Mouse (Mus musculus): Measurements from ENCODE around the gene Nme2. TPM values are rescaled to one million over a fixed set of nuclear protein-coding genes. Genes with fewer than 3 reads are reported as not detected.
"Not testable (repeated sequence)": the region's sequence is repeated elsewhere in the genome, so short reads cannot be mapped to it uniquely, and the experiment has no call there.

The Nme2 gene
- total RNA-seq, 2 experiments from 2014 or later: 72.6 to 83.4 TPM

GRCm38 (mm10) chr11:93929106-93929505 is 27.0 kb downstream of the Nme2 start:
- TF ChIP-seq CTCF (IDR thresholded peaks at IDR 0.05): peak; percentile 40
- no peak for DNase-seq (ENCODE audit: extremely low spot score in 1 of 2, low spot score in 2 of 2)
- intact Hi-C loops (cut with DNase I): no loop called here
- no peak overlapping the region for H3K27ac ChIP-seq
- no peak overlapping the region for H3K4me3 ChIP-seq

GRCm38 (mm10) chr11:93915019-93915418 is 41.0 kb downstream of the Nme2 start:
- DNase-seq (ENCODE audit: extremely low spot score in 1 of 2, low spot score in 2 of 2); intact Hi-C loops (cut with DNase I); H3K27ac ChIP-seq; H3K4me3 ChIP-seq: not testable (repeated sequence)

GRCm38 (mm10) chr11:93911603-93912002 is 44.5 kb downstream of the Nme2 start:
- Histone ChIP-seq H3K27ac (no peak overlapping the region), H3K4me3 (no peak overlapping the region)
- intact Hi-C loops (cut with DNase I): no loop called here
- TF ChIP-seq CTCF (IDR thresholded peaks at IDR 0.05): no peak
- DNase-seq (ENCODE audit: extremely low spot score in 1 of 2, low spot score in 2 of 2): no peak

DNA sequence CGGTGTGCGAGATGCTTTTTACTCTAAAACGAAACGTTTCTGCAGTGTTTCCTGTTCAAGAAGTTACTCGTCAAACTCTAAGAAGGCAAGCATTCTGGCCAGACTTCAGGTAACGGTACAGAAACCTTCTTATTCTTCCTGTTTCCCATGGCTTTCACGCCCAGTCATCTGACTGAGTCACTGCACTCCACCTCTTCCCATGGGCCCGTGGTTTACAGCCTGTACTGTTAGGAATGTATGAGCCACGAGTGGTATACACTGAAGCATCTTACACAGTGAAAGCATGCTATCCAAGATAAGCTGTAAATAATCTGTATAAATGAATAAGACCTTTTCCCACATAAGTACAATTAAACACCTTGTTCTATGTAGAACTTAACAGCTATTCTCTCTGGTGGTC is 47.2 kb downstream of the Nme2 start:
- DNase-seq (ENCODE audit: extremely low spot score in 1 of 2, low spot score in 2 of 2): no peak
- no peak overlapping the region for H3K27ac ChIP-seq
- intact Hi-C loops (cut with DNase I): no loop called here
- TF ChIP-seq CTCF (IDR thresholded peaks at IDR 0.05): no peak
- H3K4me3 ChIP-seq: no peak overlapping the region

DNA sequence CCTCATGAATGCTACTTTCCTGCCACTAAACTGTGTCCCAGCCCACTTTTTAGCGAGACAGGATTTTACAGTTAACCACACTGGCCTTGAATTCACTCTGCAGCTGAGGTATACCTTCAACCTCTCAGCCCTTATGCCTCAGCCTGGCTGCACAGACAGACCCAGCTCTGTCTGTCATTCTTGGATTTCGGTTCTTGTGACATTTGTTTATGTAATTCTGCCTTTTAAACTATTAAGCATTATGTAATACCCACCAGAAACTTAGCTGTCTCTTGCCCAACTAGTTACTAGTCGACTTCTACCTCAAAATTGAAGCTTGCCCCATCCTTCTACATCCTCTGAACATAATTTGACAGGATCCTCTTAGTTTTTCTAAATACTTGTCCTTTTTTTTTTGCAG is 48.2 kb downstream of the Nme2 start:
- no peak overlapping the region for H3K4me3 ChIP-seq
- intact Hi-C loops (cut with DNase I): no loop called here
- no peak overlapping the region for H3K27ac ChIP-seq
- DNase-seq (ENCODE audit: extremely low spot score in 1 of 2, low spot score in 2 of 2): no peak
- no peak for TF ChIP-seq CTCF (IDR thresholded peaks at IDR 0.05)

GRCm38 (mm10) chr11:93906834-93907233 is 49.2 kb downstream of the Nme2 start:
- Histone ChIP-seq H3K4me3 (no peak overlapping the region), H3K27ac (no peak overlapping the region)
- intact Hi-C loops (cut with DNase I): no loop called here
- no peak for DNase-seq (ENCODE audit: extremely low spot score in 1 of 2, low spot score in 2 of 2)
- TF ChIP-seq CTCF (IDR thresholded peaks at IDR 0.05): no peak

Other genes with a start within 250 kb of the Nme2 start
- 10 to 100 TPM; 23.7 to 24.8 TPM for gene Utp18, start 70.5 kb downstream of the Nme2 start, total RNA-seq (2021)
- 10 to 100 TPM; 33.8 to 39.4 TPM for gene Mbtd1, start 70.4 kb downstream of the Nme2 start, total RNA-seq (2021)
- 10 to 100 TPM; 85.3 to 97.9 TPM for gene Gm20390, start 12.0 kb upstream of the Nme2 start, total RNA-seq (2021)
- 100 to 1,000 TPM; 104 to 111 TPM for gene Nme1, start 12.3 kb upstream of the Nme2 start, total RNA-seq (2021)
- 100 to 1,000 TPM; 289 to 291 TPM for gene Spag9, start 39.8 kb upstream of the Nme2 start, total RNA-seq (2021)

Data from left cerebral cortex, adult 2 months (tissue).